Mouse (Mus musculus): ENCODE data around the gene Dexi. TPM values are rescaled to one million over a fixed set of nuclear protein-coding genes. Genes with fewer than 3 reads are reported as not detected.

The Dexi gene
- 10 to 100 TPM; 23.6 to 27.8 TPM for total RNA-seq (2021)

GRCm38 (mm10) chr16:10542698-10543365, at the start of gene Dexi:
Gene Dexi (minus strand): TSS chr16:10543054.
- intact Hi-C loops (cut with DNase I) = loop anchor here (5.0 kb wide), 1 partner anchor 131 kb away; the partner anchor contains the start of gene Nubp1
- DNase-seq = peak; percentile 95 to 97

GRCm38 (mm10) chr16:10586546-10586945, 43.7 kb upstream of the Dexi start:
- DNase-seq = peak; percentile 35 to 37
- intact Hi-C loops (cut with DNase I) = loop anchor here (5.0 kb wide), 1 partner anchor 201 kb away; the partner anchor contains the start of genes Socs1 and Tnp2

GRCm38 (mm10) chr16:10585165-10585564, 42.3 kb upstream of the Dexi start:
- intact Hi-C loops (cut with DNase I) = loop anchor here (5.0 kb wide), 1 partner anchor 202 kb away; the partner anchor contains the start of genes Socs1 and Tnp2
- DNase-seq = no peak

GRCm38 (mm10) chr16:10581234-10581898, 38.5 kb upstream of the Dexi start:
- intact Hi-C loops (cut with DNase I) = no loop called here
- DNase-seq = no peak

GRCm38 (mm10) chr16:10578376-10578775, 35.5 kb upstream of the Dexi start:
- no peak for DNase-seq

GRCm38 (mm10) chr16:10577548-10577947, 34.7 kb upstream of the Dexi start:
- intact Hi-C loops (cut with DNase I) = no loop called here
- no peak for DNase-seq

More at GRCm38 (mm10) chr16:10578376-10578775, 35.5 kb upstream of the Dexi start:
- intact Hi-C loops (cut with DNase I) = no loop called here

- intact Hi-C loops (cut with DNase I) = no loop called here
- DNase-seq = no peak
These were observed 33.1 kb upstream of the Dexi start for GRCm38 (mm10) chr16:10575915-10576314.

GRCm38 (mm10) chr16:10574936-10575335, 32.1 kb upstream of the Dexi start:
- DNase-seq = no peak
- intact Hi-C loops (cut with DNase I) = no loop called here

- peak in 1 of 2 experiments; percentile 35 for DNase-seq
These were observed 29.0 kb upstream of the Dexi start for GRCm38 (mm10) chr16:10571820-10572219.

GRCm38 (mm10) chr16:10570708-10571107, 27.9 kb upstream of the Dexi start:
- intact Hi-C loops (cut with DNase I) = loop anchor here (1.0 to 2.0 kb wide), 3 partner anchors 216 to 298 kb away; no protein-coding TSS in a partner anchor
- DNase-seq = peak; percentile 74 to 81

More at GRCm38 (mm10) chr16:10571820-10572219, 29.0 kb upstream of the Dexi start:
- intact Hi-C loops (cut with DNase I) = loop anchor here (2.0 kb wide), 2 partner anchors 215 to 275 kb away; no protein-coding TSS in a partner anchor

- intact Hi-C loops (cut with DNase I) = loop anchor here (1.0 to 2.0 kb wide), 3 partner anchors 217 to 298 kb away; no protein-coding TSS in a partner anchor
- no peak for DNase-seq
These were observed 27.0 kb upstream of the Dexi start for GRCm38 (mm10) chr16:10569809-10570395.

- intact Hi-C loops (cut with DNase I) = no loop called here
- no peak for DNase-seq
These were observed 24.3 kb upstream of the Dexi start for GRCm38 (mm10) chr16:10567153-10567552.

GRCm38 (mm10) chr16:10565278-10565885, 22.5 kb upstream of the Dexi start:
- intact Hi-C loops (cut with DNase I) = no loop called here

GRCm38 (mm10) chr16:10559991-10560390, 17.1 kb upstream of the Dexi start:
- intact Hi-C loops (cut with DNase I) = no loop called here
- DNase-seq = peak in 1 of 2 experiments; percentile 34

More at GRCm38 (mm10) chr16:10565278-10565885, 22.5 kb upstream of the Dexi start:
- DNase-seq = peak; percentile 76 to 84

- intact Hi-C loops (cut with DNase I) = no loop called here
- DNase-seq = no peak
These were observed 11.0 kb upstream of the Dexi start for GRCm38 (mm10) chr16:10553858-10554257.

- no peak for DNase-seq
- intact Hi-C loops (cut with DNase I) = no loop called here
These were observed 8.7 kb upstream of the Dexi start for GRCm38 (mm10) chr16:10551592-10551991.

GRCm38 (mm10) chr16:10549600-10549999, 6.7 kb upstream of the Dexi start:
- DNase-seq = no peak
- intact Hi-C loops (cut with DNase I) = no loop called here

- DNase-seq = no peak
- intact Hi-C loops (cut with DNase I) = no loop called here
These were observed 6.1 kb upstream of the Dexi start for GRCm38 (mm10) chr16:10548938-10549337.

GRCm38 (mm10) chr16:10546865-10547264, 4.0 kb upstream of the Dexi start:
- DNase-seq = no peak
- intact Hi-C loops (cut with DNase I) = no loop called here

GRCm38 (mm10) chr16:10544995-10545622, 2.3 kb upstream of the Dexi start, which contains the start of gene Clec16a:
Gene Clec16a (plus strand): TSS chr16:10545339.
- peak; percentile 98 for DNase-seq
- intact Hi-C loops (cut with DNase I) = loop anchor here (5.0 kb wide), 1 partner anchor 133 kb away; the partner anchor contains the start of gene Nubp1

All from heart, postnatal 10 days (tissue).